Comparison of ENCODE assay signal across 7 mouse cellular contexts in the genomic region with DNA sequence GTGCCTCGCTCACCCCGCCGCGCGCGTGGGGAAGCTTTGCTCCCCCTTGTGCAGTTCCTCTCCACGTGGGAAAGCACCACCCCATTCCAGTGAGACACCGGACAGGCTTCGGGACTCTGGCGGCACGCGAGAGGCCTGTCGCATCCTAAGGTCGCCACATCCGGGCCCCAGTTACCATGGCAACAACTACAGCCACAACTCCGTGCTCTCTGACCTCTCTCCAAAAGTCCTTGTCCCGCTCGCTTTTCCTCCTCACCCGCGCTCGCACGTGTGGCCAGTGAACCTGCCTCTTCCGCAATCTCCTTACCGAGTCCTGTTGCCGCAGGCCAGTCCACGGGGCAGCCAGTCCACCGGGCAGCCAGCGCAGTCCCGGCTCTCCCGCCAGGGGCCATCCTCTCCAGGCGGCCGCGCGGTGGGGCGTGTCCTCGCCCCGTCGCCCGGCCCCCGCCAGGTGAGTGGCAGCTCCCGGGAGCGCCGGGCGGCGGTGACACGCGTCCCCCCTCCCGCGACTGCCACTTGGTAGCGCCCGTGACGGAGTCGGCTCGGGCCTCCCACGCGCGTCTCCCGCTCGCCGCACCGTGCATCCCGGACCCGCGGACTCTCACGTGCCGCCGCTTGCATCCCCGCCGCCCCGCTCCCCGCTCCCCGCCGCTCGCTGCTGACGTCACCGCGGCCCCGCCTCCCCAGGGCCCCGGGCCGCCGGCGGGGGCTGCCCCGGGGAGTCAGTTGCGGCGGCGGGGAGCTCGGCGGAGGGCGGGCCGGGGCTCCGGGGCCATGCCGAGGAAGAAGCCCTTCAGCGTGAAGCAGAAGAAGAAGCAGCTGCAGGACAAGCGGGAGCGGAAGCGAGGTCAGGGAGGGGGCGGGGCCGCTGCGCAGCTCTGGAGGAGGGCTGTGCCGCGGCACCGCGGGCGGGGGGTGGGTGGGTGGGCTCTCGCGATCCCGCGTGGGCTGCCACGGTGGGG. TPM values are rescaled to one million over a fixed set of nuclear protein-coding genes. Genes with fewer than 3 reads are reported as not detected.
DNase-seq lines count a peak whose midpoint lies in the region; ATAC-seq and TF ChIP-seq lines count a peak whose summit lies in the region.

A gene (plus strand): TSS at position 451 of the 962 bp plus-strand sequence.
A gene (minus strand): TSS at position 836 of the 962 bp plus-strand sequence.

- WGBS in embryonic facial prominence, embryonic 12.5 days: under 1% methylated on average over 94 of the region's 109 CpGs
- under 1% methylated on average over 103 of the region's 109 CpGs for WGBS in kidney, adult 2 months
- WGBS in limb, embryonic 12.5 days: under 1% methylated on average over 102 of the region's 109 CpGs
- WGBS in midbrain, embryonic 15.5 days: under 1% methylated on average over 104 of the region's 109 CpGs
- 1% methylated on average over 109 of the region's 109 CpGs for WGBS in spleen, adult 2 months

- no peak for TF ChIP-seq POLR2A in kidney, adult 2 months (IDR thresholded peaks at IDR 0.05; ENCODE audit: low read depth, low read length)
- no peak for TF ChIP-seq POLR2A in spleen, adult 2 months (IDR thresholded peaks at IDR 0.05; ENCODE audit: low read depth, low read length)

- no peak for TF ChIP-seq CTCF in kidney, adult 2 months (conservative IDR thresholded peaks at IDR 0.05; ENCODE audit: insufficient read depth, insufficient read length, low read depth, low read length)
- peak; percentile 20; the same call in 1 of the 2 replicates for TF ChIP-seq CTCF in spleen, adult 2 months (IDR thresholded peaks at IDR 0.05; ENCODE audit: extremely low read depth, insufficient read depth, insufficient read length, insufficient replicate concordance)

- peak; percentile 87 for DNase-seq in adrenal gland, postnatal 25 days
- DNase-seq in heart, adult 18-20 months: peak; percentile 93 to 95
- peak; percentile 96 for DNase-seq in kidney, adult 2 months
- DNase-seq in spleen, adult 2 months (ENCODE audit: low read depth in 1 of 2, low spot score in 2 of 2): peak; percentile 78 to 82

- peak within 1 kb of the TSS; percentile 95 for H3K4me3 ChIP-seq in embryonic facial prominence, embryonic 12.5 days
- peak within 1 kb of the TSS; percentile 72 for H3K4me3 ChIP-seq in kidney, adult 2 months (ENCODE audit: insufficient read depth, low read depth, low read length)
- H3K4me3 ChIP-seq in limb, embryonic 12.5 days (replicated peaks): peak within 1 kb of the TSS; percentile 88
- H3K4me3 ChIP-seq in midbrain, embryonic 15.5 days: peak within 1 kb of the TSS; percentile 80
- peak within 1 kb of the TSS; percentile 96 for H3K4me3 ChIP-seq in spleen, adult 2 months (ENCODE audit: extremely low read depth, insufficient read depth, insufficient read length)

- H3K36me3 ChIP-seq in embryonic facial prominence, embryonic 12.5 days: peaks cover 32% of the 10 kb centered on the region
- H3K36me3 ChIP-seq in kidney, adult 2 months (ENCODE audit: control insufficient read depth, insufficient read depth, low read length): no peaks in the 10 kb centered on the region
- H3K36me3 ChIP-seq in limb, embryonic 12.5 days: peaks cover 55% of the 10 kb centered on the region
- H3K36me3 ChIP-seq in midbrain, embryonic 15.5 days (replicated peaks): peaks cover 9% of the 10 kb centered on the region
- peaks cover 8% of the 10 kb centered on the region for H3K36me3 ChIP-seq in spleen, adult 2 months (ENCODE audit: control insufficient read depth, insufficient read depth, low read length)

- no peaks in the 10 kb centered on the region for H3K9me3 ChIP-seq in embryonic facial prominence, embryonic 12.5 days
- H3K9me3 ChIP-seq in limb, embryonic 12.5 days: no peaks in the 10 kb centered on the region
- no peaks in the 10 kb centered on the region for H3K9me3 ChIP-seq in midbrain, embryonic 15.5 days

- H3K4me2 ChIP-seq in embryonic facial prominence, embryonic 12.5 days (replicated peaks): peak within 1 kb of the TSS; percentile 78
- H3K4me2 ChIP-seq in limb, embryonic 12.5 days: peak within 1 kb of the TSS; percentile 89
- H3K4me2 ChIP-seq in midbrain, embryonic 15.5 days: peak within 1 kb of the TSS; percentile 94

- H3K27me3 ChIP-seq in embryonic facial prominence, embryonic 12.5 days: no peaks in the 10 kb centered on the region
- no peaks in the 10 kb centered on the region for H3K27me3 ChIP-seq in kidney, adult 2 months (replicated peaks; ENCODE audit: control insufficient read depth, insufficient read depth, low read length)
- no peaks in the 10 kb centered on the region for H3K27me3 ChIP-seq in limb, embryonic 12.5 days
- no peaks in the 10 kb centered on the region for H3K27me3 ChIP-seq in midbrain, embryonic 15.5 days (replicated peaks)
- H3K27me3 ChIP-seq in spleen, adult 2 months (ENCODE audit: control insufficient read depth, insufficient read depth, low read length): no peaks in the 10 kb centered on the region

- H3K27ac ChIP-seq in embryonic facial prominence, embryonic 12.5 days: peak within 1 kb of the TSS; percentile 97
- peak within 1 kb of the TSS; percentile 72 for H3K27ac ChIP-seq in kidney, adult 2 months (ENCODE audit: insufficient read depth, low read depth, low read length)
- H3K27ac ChIP-seq in limb, embryonic 12.5 days: peak within 1 kb of the TSS; percentile 95
- H3K27ac ChIP-seq in midbrain, embryonic 15.5 days: peak within 1 kb of the TSS; percentile 98
- peak within 1 kb of the TSS; percentile 96 for H3K27ac ChIP-seq in spleen, adult 2 months (ENCODE audit: insufficient read depth, low read length)

- peaks cover 16% of the 10 kb centered on the region for H3K4me1 ChIP-seq in embryonic facial prominence, embryonic 12.5 days
- peaks cover 9% of the 10 kb centered on the region; the same call in 1 of the 2 replicates for H3K4me1 ChIP-seq in kidney, adult 2 months (ENCODE audit: control insufficient read depth, insufficient read depth, low read length)
- peaks cover 22% of the 10 kb centered on the region for H3K4me1 ChIP-seq in limb, embryonic 12.5 days (replicated peaks)
- H3K4me1 ChIP-seq in midbrain, embryonic 15.5 days: peaks cover 23% of the 10 kb centered on the region
- peaks cover 8% of the 10 kb centered on the region; the same call in 1 of the 2 replicates for H3K4me1 ChIP-seq in spleen, adult 2 months (ENCODE audit: control insufficient read depth, insufficient read depth, insufficient read length)

- ATAC-seq in embryonic facial prominence, embryonic 12.5 days (ENCODE audit: insufficient number of reproducible peaks, insufficient read depth, low FRiP score, low TSS enrichment): peak; percentile 76
- ATAC-seq in limb, embryonic 12.5 days (ENCODE audit: insufficient number of reproducible peaks, insufficient read depth, low FRiP score, low TSS enrichment, low read depth): peak; percentile 86
- ATAC-seq in midbrain, embryonic 15.5 days (replicated peaks): peak; percentile 82

- H3K9ac ChIP-seq in embryonic facial prominence, embryonic 12.5 days: peak within 1 kb of the TSS; percentile 87
- H3K9ac ChIP-seq in limb, embryonic 12.5 days (replicated peaks): peak within 1 kb of the TSS; percentile 83
- H3K9ac ChIP-seq in midbrain, embryonic 15.5 days: peak within 1 kb of the TSS; percentile 79

RNA-seq across cellular contexts. Expression of the first gene that starts in this region (rescaled TPM):
- total RNA-seq in adrenal gland, postnatal 25 days (2021): 43.9 and 52.5 TPM in 2 replicates
- polyA plus RNA-seq in embryonic facial prominence, embryonic 12.5 days (2016; fragmentation: Nextera tagmentation; extraction: Ambion mirVana): 69.9 and 71.5 TPM in 2 replicates
- 10 to 100 TPM; 32.0 to 34.7 TPM for total RNA-seq in heart, adult 18-20 months (2021)
- polyA plus RNA-seq in kidney, adult 2 months (2012; rRNA removed): 20.5 and 23.8 TPM in 2 replicates
- 59.2 and 59.7 TPM in 2 replicates for polyA plus RNA-seq in limb, embryonic 12.5 days (2016; fragmentation: Nextera tagmentation; extraction: Ambion mirVana)
- polyA plus RNA-seq in midbrain, embryonic 15.5 days (2015; fragmentation: Nextera tagmentation; extraction: Ambion mirVana): 62.6 and 64.8 TPM in 2 replicates
- polyA plus RNA-seq in spleen, adult 2 months (2012; rRNA removed): 28.9 and 33.9 TPM in 2 replicates

RNA-seq across cellular contexts. Expression of the second gene that starts in this region (rescaled TPM):
- 26.8 and 27.8 TPM in 2 replicates for total RNA-seq in adrenal gland, postnatal 25 days (2021)
- 42.9 and 51.4 TPM in 2 replicates for polyA plus RNA-seq in embryonic facial prominence, embryonic 12.5 days (2016; fragmentation: Nextera tagmentation; extraction: Ambion mirVana)
- 1 to 10 TPM; 3.3 to 3.4 TPM for total RNA-seq in heart, adult 18-20 months (2021)
- 18.5 and 19.0 TPM in 2 replicates for polyA plus RNA-seq in kidney, adult 2 months (2012; rRNA removed)
- 39.0 and 46.2 TPM in 2 replicates for polyA plus RNA-seq in limb, embryonic 12.5 days (2016; fragmentation: Nextera tagmentation; extraction: Ambion mirVana)
- 99.3 and 102 TPM in 2 replicates for polyA plus RNA-seq in midbrain, embryonic 15.5 days (2015; fragmentation: Nextera tagmentation; extraction: Ambion mirVana)
- 19.3 and 24.3 TPM in 2 replicates for polyA plus RNA-seq in spleen, adult 2 months (2012; rRNA removed)

Comparison
In these comparisons a context has a peak if more than half of its experiments do, and no peak if none do; other contexts are left out.
1. Peak in every context shown above with its lines: DNase-seq, ATAC-seq, H3K4me3 ChIP-seq and H3K27ac ChIP-seq.